Mouse (Mus musculus) brown adipose tissue, adult 24 weeks (tissue): ENCODE measurements around the gene Fam162a. TPM values are rescaled to one million over a fixed set of nuclear protein-coding genes. Genes with fewer than 3 reads are reported as not detected.
A peak's percentile ranks its signal among the peaks of the same experiment; 100 is the strongest.
"Not testable (repeated sequence)": the region's sequence is repeated elsewhere in the genome, so short reads cannot be mapped to it uniquely, and the experiment has no call there.

ENCODE experiments used
- H3K27ac ChIP-seq: fragments of 200-500 bp; replicated peaks from 2 replicates; pipeline ENCODE4 v1.5.1; 2012; ENCODE audit warnings: low read depth, mild to moderate bottlenecking, low read length
- H3K4me1 ChIP-seq: fragments of 200-500 bp; 2 replicates; pipeline ENCODE4 v1.6.1; 2012; ENCODE audit warnings: low read length, mixed read lengths; ENCODE audit not compliant: control insufficient read depth, insufficient read depth, insufficient read length
- H3K4me3 ChIP-seq: fragments of 200-500 bp; 2 replicates; pipeline ENCODE4 v1.5.1; 2012; ENCODE audit warnings: low read depth, mild to moderate bottlenecking, low read length, moderate library complexity; ENCODE audit not compliant: insufficient read depth
- polyA plus RNA-seq: library from polyadenylated mRNA; stranded (reverse); fragments of >200 nt; gene quantifications from 2 replicates; pipeline ENCODE4 v1.2.4, GENCODE M21; 2012; ENCODE audit not compliant: missing spikeins, insufficient read depth, insufficient read length

Fam162a gene
- polyA plus RNA-seq, 1 experiment, result 403 TPM

- Histone ChIP-seq H3K4me3 (peak overlapping the region; percentile 85), H3K4me1 (peaks cover 8% of the 10 kb centered on the region), H3K27ac (peak overlapping the region; percentile 48)
Measured at GRCm38 (mm10) chr16:36041625-36042020, 29.8 kb downstream of the Fam162a start.

GRCm38 (mm10) chr16:36040640-36041624 lies 30.5 kb downstream of the Fam162a start, which contains the start of gene Wdr5b:
Gene Wdr5b (plus strand): TSS chr16:36041190.
- H3K4me3 ChIP-seq, result peak within 1 kb of the TSS; percentile 85
- H3K27ac ChIP-seq, result peak within 1 kb of the TSS; percentile 48
- peaks cover 8% of the 10 kb centered on the region for H3K4me1 ChIP-seq

- H3K27ac ChIP-seq, H3K4me3 ChIP-seq, H3K4me1 ChIP-seq: not testable (repeated sequence)
Measured at GRCm38 (mm10) chr16:36028120-36028519, 43.3 kb downstream of the Fam162a start.

GRCm38 (mm10) chr16:36016335-36016734 lies 55.1 kb downstream of the Fam162a start:
- H3K4me1 ChIP-seq, result no peaks in the 10 kb centered on the region

GRCm38 (mm10) chr16:36008396-36008795 lies 63.0 kb downstream of the Fam162a start:
- no peak overlapping the region for H3K27ac ChIP-seq
- no peaks in the 10 kb centered on the region for H3K4me1 ChIP-seq
- H3K4me3 ChIP-seq, result no peak overlapping the region

More at GRCm38 (mm10) chr16:36016335-36016734, 55.1 kb downstream of the Fam162a start:
- Histone ChIP-seq H3K27ac (no peak overlapping the region), H3K4me3 (no peak overlapping the region)

GRCm38 (mm10) chr16:35998852-35999251 lies 72.5 kb downstream of the Fam162a start:
- not testable (repeated sequence) for H3K4me3 ChIP-seq, H3K27ac ChIP-seq, H3K4me1 ChIP-seq

Other genes with a start within 250 kb of the Fam162a start
- gene Parp14, start 200.1 kb downstream of the Fam162a start, polyA plus RNA-seq, result 4.6 and 5.4 TPM in 2 replicates
- gene Parp9, start 133.1 kb downstream of the Fam162a start, polyA plus RNA-seq, result 11.6 and 15.7 TPM in 2 replicates
- 6.1 and 6.3 TPM in 2 replicates for gene Dtx3l, start 132.4 kb downstream of the Fam162a start, polyA plus RNA-seq
- 20.4 and 28.2 TPM in 2 replicates for gene Kpna1, start 92.8 kb downstream of the Fam162a start, polyA plus RNA-seq
- 3.3 and 4.1 TPM in 2 replicates for gene Wdr5b, start 30.4 kb downstream of the Fam162a start, polyA plus RNA-seq
- gene Ccdc58, start 91 bp upstream of the Fam162a start, polyA plus RNA-seq, result 79.2 and 93.0 TPM in 2 replicates
- not detected in 2 replicates for gene Csta1, start 59.6 kb upstream of the Fam162a start, polyA plus RNA-seq
- not detected in 2 replicates for gene Stfa2l1, start 85.2 kb upstream of the Fam162a start, polyA plus RNA-seq
- gene Gm5483, start 112.6 kb upstream of the Fam162a start, polyA plus RNA-seq, result not detected in 2 replicates
- gene Gm5416, start 138.8 kb upstream of the Fam162a start, polyA plus RNA-seq, result not detected in 2 replicates
- not detected in 2 replicates for gene 2010005H15Rik, start 149.9 kb upstream of the Fam162a start, polyA plus RNA-seq
- gene Stfa1, start 205.4 kb upstream of the Fam162a start, polyA plus RNA-seq, result not detected in 2 replicates